Mouse (Mus musculus) CD4-positive, CD25-positive, alpha-beta regulatory T cell, adult 4 months (primary cell): ENCODE data around the gene Cnksr1. TPM values are rescaled to one million over a fixed set of nuclear protein-coding genes. Genes with fewer than 3 reads are reported as not detected.

Experiments
- ATAC-seq: one replicate; pipeline ENCODE4 v1.8.0; 2017
- polyA plus RNA-seq, 2 experiments: library from polyadenylated mRNA; unstranded; fragments of 100-300 nt; shearing (Covaris generic); gene quantifications; one replicate each; pipeline ENCODE4 v1.2.1; 2017

Cnksr1 gene
- polyA plus RNA-seq, 2 experiments from 2014 or later: not detected

DNA sequence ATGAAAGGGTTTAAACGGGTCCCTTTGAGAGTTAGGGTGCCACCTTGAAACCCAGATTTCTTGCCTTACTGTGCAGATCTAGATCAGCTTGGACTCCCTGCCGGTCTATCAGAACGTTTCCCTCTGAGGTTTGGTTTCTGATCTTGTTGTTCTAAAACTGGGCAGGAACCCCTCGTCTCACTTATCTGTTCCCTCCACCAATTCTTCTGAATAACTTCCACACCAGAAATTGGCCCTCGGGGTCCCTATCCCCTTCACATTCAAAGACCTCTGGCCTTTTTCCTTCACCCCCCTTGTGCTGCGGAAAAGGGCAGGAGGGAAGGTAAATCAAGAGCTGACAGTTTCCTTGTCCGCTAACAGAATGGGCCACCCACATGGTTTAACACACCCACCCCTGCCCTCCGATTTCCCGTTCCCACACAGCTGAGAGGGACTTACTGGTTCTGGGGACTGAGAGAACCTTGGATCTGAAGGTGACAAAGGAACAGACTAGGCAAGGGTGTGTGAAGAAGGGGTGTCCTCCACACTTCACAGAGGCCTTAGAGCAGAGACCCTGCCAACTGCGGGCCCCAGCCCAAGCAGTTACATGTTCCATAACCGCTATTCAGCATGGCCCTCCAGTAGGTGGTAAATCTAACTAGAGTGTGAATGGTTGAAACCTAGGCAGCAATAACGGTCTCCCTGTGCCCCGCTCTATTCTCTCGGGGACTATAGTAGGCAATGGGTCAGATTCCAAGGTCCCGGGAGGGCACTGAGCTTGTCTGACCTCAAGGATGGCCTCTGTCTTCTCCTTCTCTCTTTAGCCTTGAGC lies 14.9 kb upstream of the Cnksr1 start:
- no peak for ATAC-seq

DNA sequence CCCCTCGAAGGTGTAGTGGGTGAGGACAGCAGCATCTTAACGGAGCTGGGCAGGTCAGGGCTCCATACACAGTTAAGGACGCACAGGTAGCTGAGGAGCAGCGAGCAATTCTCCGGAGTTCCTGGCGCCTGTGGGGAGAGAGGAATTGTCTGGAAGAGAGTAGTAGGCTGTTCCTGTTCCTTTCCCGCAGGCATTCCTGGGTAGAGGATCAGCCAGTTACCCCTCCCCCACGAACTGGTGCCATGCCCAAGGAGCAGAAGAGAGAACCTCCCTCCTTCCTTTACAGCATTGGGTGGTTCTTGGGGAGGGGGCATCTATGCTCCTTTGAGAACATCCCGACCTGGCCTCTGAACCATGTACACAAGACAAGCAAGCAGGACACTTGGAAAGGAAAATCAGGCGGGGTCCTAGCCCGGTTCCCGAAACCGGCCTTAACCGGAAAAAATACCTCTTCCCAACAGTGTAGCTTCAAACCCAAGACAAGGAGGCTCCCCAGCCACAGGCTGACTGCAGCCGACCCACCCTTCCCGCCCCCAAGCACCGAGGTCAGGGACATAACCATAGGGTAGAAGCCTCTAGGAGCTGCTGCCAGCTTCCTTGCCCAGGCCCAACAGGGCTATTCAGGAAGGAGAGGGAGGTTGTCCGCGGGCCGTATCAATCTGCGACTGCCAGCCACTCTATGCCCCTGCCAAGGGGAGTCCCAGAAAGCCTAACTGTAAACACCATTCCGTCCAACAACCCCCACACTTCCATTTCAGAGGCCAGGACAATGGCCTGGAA lies 14.1 kb upstream of the Cnksr1 start:
- no peak for ATAC-seq

DNA sequence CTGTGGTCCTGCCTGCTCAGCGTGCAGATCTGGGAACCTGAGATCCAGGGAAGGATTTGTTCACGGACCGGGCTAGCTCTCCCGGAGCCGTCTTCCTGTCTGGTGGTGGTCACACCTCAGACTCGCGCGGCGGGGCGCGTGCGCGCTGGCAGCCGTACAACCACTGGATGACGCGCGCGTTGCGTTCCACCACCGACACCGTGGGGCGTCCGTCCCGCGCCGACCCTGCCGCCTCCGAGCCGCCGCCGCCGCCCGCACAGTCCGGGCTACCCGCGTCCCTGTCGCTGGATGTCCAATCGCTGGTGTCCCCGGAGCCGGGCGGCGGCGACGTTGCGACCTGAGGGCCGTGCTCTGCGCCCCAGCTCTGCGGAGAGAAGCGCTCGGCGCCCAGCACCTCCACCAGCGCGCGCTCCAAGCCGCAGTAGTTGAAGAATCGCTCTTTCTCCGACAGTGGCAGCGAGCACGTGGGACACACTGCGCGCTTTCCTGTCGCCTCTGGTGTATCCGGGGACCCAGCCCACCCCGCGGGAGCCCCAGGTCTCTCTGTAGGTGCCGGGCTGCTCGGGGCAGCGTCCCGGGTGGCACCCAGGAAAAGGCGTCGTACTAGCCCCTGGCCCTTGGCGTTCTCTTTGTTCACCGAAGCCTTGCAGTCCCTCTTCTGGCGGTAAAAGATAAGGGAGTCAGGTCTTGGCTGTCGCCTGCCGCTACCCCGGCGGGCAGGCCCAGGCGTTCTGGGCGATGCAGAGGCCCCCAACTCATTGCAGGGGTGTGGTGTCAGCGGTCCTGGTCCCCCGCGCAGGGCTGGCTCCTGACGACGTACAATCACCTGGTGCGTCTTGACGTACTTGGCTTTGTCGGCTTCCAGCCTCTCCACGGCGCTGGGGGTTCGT lies 13.3 kb upstream of the Cnksr1 start:
- ATAC-seq: peak; percentile 32

DNA sequence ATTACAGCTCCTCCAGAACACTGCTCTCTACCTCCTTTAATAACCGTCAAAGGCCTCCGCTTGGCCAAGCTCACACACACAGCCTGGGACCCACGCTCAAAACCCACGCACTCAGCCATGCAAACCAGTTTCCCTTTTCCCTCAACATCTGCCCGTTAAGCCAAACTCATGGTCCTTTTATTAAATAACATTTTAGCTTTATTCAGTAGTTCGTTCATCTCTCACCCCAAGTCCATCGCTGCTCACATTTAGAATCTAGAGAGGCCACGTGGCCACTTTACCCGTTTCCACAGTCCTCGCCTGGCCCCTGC lies 12.7 kb upstream of the Cnksr1 start:
- ATAC-seq: no peak

DNA sequence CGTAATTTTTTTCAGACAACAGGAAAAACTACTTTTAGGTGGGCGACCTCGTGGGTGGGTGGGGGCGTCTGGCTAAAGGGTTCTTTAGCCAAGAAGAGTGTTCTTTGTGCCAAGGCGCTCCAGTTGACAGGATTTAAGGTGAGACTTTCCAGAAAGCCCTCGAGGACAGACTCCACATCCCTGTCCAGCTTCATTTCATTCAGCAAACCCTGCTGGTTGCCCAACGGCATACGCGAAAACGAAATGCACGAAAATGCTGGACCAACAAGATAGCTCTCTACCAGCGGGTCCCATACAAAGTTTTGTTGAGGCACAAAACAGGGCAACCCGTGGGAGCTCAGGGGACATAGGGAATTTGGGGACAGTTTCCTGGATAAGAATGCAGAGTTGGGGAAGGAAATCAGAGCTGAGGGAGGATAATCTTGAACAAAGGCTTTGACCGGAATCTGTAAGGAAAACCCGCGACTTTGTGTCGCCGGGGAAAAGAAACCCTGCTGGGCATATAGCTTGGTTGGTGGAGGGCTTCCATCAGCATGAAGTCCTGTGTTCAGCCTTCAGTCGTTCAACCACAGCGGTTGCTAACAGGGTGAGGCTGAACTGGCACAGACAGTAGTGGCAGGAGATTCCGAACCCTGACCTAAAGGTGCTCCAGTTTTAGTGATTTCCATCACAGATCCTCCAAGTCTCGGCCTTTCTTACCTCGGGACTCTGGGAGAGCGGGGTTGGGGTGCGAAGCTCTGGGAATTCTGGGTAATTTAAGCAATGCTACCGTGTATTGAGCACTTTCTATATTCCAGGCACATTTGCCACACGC lies 12.1 kb upstream of the Cnksr1 start:
- no peak for ATAC-seq

DNA sequence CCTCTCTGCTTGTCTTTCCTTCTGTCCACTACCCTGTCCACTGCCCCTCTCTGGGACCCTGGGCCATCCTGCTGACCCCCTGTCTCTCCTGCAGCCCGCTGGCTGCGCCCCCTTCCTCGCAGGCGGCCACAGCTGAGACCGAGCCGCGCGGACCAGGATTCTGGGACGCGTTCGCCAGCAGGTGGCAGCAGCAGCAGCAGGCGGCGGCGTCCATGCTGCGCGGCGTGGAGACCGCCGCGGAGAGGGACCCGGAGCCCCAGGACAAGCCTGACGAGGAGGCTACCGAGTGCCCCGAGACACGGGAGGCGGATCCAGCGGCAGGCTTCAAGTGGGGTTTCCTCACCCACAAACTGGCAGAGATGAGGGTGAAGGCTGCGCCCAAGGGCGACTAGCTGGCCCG lies 11.5 kb upstream of the Cnksr1 start:
- no peak for ATAC-seq

DNA sequence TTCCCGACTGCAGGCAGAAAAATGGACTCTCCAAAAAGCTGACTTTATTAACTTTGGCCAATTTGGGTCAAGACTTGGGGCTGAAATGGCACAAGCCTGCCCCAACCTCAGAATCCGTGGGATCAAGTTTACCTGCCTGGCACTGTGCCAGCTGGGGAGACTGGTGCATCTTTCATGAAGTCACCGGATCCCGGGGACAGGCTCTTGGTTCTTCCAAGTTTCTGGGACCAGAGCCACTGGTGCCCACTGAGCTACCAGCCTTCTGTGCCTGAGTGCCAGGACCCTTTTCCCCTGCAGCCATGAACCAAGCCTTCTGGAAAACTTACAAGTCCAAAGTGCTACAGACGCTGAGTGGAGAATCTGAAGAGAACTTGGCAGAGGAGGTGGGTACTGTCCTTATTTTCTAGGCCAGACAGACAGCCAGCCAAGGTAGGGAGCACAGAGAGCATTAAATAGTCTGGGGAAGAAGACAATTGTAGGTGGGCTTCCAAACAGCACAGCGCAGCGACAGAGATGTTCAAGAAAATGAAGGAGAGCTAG lies 8.6 kb upstream of the Cnksr1 start, which contains the start of gene Gm30191:
TSS of gene Gm30191 (plus strand) at position 217 of the 540 bp plus-strand sequence.
- no peak for ATAC-seq

DNA sequence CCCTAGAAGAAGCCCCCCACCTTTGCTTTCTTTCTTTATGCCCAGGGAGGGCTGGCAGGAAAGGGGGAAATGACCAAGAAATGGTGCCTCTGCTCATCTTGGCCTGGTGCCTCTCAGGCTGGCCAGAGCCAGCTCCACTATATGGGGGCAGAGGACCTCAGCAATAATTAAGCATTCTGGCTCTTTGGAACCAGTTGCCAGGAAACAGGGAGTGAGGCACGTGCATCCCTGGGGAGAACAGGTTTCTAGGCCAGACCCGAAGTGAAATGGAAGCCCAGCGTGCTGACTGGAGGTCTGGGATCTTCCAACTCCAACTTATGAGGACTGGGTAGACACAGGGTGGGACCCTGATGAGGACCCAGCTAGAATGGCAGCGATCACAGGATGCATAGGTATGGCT lies 8.1 kb upstream of the Cnksr1 start:
- no peak for ATAC-seq

DNA sequence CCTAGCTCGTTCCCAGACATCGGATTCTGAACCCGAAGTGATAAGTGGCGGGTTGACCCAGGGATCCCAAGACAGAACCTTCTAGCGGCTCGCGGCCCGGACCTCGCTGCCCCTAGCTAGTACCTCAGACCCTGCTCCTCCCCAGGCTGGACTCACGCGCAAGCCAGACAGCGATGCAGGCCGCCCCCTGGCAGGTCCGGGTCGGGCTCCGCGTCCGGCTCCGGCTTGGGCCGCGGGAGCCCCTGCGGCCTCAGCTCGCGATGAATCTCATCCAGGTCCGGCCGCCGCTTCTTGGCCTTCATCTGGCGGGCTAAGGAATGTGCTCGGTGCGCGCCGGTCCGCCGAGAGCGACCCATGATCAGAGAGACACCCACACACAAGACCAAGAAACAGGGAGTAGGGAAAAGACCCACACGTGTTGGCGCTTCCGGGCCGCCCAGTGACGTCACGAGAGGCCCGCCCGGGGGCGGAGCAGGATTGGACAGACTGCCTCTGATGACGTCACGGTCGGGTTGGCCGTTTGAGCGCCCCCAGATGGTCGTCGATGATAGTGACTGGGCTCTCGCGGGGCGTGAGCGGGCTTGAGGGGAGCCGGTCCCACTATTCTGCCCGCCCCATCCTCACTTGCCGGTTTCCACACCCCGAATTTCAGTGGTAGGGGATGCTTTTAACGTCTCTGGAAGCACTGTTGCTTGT lies 7.1 kb upstream of the Cnksr1 start, which contains the start of gene Zfp593:
TSS of gene Zfp593 (minus strand) at position 445 of the 696 bp plus-strand sequence.
- peak; percentile 94 for ATAC-seq

DNA sequence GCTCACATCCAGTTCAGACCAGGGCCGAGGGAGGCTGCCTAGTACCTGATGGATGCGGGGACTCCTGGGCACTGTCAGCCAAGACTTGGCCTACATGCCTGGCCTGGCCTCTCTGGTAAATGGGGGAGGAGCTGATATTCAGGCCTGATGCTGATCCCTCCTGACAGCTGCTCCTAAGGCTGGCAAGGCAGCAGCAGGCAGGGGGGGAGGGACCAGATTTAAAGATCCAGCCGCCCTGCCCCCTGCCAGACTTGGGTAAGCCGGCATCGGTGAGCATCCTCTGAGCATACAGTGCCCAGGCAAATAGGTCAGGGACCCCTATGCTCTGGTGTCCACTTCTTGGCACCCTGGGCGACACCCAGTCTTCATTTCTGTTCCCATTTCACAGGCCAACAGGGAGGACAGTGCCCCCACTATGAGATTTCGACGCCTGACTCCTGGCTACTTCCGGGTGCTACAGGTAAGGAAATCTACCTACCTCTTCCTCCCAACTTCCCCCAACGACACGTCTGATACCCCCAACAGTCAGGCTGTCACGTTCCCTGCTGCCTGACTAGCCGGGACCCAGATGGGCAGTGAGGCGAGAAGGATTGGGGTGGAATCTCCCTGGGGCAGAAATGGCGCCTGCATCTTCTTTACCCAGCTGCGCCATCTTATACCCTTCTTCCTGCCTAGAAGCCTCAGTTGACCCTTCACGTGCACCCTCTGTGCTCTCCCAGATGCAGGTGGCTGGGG lies 5.5 kb upstream of the Cnksr1 start, which contains the start of gene E130218I03Rik:
TSS of gene E130218I03Rik (plus strand) at position 147 of the 735 bp plus-strand sequence.
- ATAC-seq: no peak

DNA sequence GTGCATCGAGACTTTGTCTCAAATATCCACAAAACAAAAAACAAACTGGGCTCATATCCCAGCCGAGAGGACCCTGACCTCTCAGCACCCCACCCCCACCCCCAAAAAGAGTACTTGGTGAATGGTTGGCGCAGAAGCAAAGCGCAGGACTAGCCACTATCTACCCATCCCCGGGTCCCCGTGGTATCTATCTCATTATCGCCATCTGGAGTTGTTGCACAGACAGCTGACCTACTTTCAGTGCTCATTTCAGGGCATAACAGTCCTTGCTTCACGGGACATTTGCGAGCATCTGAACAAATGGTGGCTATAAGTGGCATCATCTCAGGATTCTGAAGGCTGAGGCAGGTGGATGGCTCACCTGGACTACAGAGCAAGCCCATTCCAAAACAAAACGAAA lies 487 bp upstream of the Cnksr1 start:
- ATAC-seq: no peak

DNA sequence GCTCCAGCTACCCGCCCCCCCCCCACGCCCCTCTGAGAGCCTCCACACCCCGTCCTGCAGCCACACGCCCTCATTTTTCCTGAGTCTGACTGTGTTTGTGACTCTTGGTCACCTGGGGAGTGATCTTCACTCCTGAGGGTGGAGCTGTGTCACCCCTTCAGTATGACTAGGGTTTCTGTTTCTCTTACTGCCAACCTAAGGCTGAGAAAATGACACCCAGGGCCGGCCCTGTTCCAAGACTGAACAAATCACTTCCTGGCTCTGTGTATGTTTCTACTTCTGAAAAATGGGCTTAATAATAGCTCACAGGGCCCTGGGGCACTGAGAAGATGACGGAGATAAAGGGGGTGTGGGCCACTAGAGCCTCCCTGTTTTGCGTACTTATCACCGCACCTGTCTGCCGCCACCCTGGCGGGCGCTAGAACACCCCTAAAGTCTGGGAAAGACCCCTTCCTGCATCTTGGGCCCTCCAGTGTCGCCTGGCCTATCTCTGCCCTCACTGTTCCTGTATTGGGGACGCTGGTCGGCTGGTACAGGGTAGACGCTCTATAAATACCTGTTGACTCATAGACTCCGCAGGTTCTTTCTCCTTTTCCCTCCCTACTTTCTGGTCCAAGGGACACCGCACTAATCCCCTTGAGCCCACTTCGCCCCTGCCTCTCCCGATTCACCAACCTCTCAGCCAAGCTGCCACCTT lies 469 bp downstream of the Cnksr1 start:
- no peak for ATAC-seq

DNA sequence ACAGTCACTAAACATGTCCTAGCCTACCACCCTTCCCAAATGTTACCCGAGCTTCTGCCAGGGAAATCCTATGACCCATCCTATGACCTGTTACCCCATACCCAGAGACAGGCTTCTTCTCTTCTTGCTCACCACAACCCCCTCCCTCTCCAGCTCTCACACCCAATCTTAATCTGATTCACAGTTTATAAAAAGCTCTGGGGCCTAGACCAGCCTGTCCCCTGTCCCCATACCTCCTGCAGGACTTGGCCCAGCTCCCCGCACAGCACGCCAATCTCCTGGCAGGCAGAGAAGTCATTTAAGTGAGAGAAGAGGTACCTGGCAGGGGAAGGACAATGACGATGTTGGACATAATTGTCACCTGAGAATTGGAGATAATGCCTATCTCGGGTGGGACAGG lies 3.3 kb downstream of the Cnksr1 start:
- ATAC-seq: no peak

DNA sequence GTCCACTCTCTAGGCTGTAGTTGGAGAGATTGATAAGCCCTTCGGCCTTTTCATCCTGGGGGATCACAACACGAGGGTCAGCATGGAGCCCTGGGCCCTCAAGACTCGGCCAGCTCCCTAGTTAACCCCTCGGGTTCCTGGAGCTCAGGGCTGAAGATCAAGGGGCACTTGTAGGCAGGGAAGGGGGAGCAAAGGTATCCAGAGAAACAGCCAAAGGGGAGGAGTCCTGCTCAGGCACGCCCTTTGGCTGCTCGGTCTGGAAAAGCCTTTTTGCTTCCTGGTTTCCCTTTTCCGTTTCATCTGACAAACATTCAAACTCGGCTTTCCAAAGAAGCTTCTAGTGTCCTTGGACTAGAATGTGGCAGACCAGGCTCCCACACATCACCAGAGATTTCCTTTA lies 7.8 kb downstream of the Cnksr1 start:
- no peak for ATAC-seq

DNA sequence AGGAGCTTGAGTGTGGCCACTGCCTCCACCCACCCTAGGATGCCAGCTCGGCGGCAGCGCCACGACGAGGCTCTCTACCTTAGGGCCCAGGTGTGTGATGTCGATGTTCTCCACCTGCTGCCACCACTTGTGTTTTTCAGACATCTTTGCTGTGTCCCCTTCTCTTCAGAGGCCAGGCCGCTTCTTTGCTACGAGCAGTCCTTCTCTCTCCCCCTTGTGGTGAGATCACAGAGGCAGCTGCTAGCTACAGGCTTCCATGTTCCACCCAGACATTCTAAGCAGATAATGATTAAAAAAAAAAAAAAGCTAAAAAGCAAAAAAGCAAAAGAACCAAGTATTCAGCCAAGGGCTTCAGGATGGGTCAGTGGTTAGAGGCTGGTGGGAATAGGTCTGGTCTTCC lies 11.0 kb downstream of the Cnksr1 start, which contains the start of gene Catsper4:
TSS of gene Catsper4 (minus strand) at position 190 of the 400 bp plus-strand sequence.
- ATAC-seq: no peak

DNA sequence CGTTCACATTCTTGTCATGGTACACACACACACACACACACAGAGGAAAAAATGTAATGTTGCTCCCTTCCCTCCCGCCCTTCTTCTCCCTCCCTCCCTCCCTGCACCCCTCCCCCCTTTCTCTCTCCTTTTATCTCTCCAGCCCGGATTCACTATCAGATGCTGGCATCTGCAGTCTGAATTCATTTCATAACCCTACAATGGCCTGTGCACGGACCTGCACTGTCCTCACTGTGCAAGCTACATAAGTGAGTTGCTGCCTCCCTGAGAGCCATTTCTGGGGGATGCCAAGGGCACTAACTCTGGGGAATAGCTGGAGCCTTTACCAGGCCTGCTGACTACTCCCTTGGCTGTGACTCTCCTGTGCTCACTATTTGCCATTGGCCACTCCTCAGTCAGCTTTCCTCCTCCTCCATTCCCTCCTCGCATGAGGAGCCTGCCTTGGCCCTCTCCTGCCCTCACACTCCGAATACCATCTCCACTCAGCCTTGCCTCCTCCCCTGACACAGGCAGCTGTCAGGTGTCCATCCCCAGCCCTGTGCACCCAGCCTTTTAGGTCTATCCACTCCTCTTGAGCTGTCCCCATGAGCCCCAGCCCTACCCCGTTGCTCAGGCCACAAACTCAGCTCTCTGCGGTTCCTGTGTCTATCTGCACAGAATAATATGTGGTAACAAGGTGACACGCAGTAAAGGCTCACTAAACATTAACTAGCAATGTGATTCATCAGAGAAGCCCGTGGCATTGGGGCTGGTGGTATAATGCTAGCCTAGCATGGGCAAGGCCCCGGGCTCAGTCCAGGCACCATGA lies 15.2 kb downstream of the Cnksr1 start:
- no peak for ATAC-seq

DNA sequence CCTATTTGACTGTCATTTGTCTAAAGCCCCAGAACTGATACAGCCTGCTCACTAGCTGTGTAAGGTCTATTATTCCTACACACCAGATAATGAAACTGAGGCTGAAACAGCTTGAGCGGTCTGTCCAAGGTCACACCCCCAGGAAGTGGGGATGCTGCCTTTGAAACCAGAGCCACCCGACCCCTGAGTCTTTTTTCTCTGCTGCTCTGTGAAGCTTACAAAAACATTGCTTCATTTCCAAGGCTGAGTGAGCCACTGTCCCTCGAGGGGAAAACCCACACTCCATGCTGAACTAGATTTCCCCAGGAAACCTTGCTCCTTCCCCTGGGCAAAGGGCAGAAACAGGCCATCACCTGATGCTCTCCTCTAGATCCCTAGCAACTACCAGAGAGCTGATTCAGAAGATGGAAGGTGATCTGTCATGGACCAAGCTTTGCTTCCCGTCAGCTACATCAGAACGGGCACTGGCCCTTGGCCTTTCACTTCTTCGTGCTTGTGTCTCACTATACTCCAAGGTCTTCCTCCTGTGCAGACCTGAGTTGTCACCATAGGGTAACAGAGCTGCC lies 31.6 kb downstream of the Cnksr1 start:
- no peak for ATAC-seq

DNA sequence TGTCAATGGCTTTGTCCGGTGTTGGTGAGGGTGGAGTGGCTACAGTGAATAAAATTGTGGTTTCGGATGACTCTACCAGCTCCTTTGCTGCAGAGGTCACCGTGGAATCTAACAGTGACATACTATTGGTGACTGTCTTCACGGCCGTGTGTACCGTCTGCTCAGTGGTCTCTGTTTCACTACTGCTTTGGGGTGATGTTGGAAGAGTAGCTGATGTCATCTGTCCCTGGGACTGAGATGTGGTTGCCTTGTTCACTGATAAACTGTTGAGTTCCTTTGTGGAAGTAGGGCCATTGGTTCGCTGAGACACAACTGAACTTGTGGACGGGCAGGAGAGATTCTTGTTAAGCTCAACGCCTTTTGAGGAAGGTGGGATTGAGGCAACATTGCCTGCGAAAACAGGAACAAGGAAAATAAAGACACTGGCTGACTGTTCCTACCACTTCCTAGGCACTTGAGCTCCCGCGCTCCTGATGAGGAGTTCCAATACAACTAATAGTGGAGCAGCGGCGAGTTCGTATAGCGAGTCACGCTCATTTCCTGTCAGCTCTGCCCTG lies 34.8 kb downstream of the Cnksr1 start:
- no peak for ATAC-seq
